In genomic region chr13:108403197-108403596, GRCm38 (mm10) we compare ENCODE assay signal across 33 mouse cellular contexts.
"Had no signal": no experiment of that assay in that cellular context is flagged by ENCODE, and none has a peak within 500 bp of the region (broad histone marks: within the 10 kb centered on the region; RNA-seq: fewer than 3 reads in every experiment).

No protein-coding gene starts in this region.

- H3K27ac ChIP-seq: heart, embryonic 13.5 days; heart, embryonic 15.5 days; hindbrain, embryonic 10.5 days; hindbrain, embryonic 12.5 days; hindbrain, embryonic 13.5 days; hindbrain, embryonic 14.5 days; hindbrain, embryonic 15.5 days; hindbrain, postnatal 0 days; intestine, embryonic 15.5 days; kidney, embryonic 15.5 days; kidney, postnatal 0 days; layer of hippocampus, adult 2 months; left cerebral cortex, adult 2 months had no signal

- H3K4me3 ChIP-seq: heart, embryonic 12.5 days; heart, embryonic 13.5 days; heart, embryonic 15.5 days; hindbrain, embryonic 10.5 days; hindbrain, embryonic 12.5 days; hindbrain, embryonic 13.5 days; hindbrain, embryonic 15.5 days; intestine, embryonic 15.5 days; kidney, embryonic 15.5 days; layer of hippocampus, adult 2 months; left cerebral cortex, adult 2 months had no signal

- H3K27me3 ChIP-seq: heart, embryonic 12.5 days; heart, embryonic 13.5 days; heart, embryonic 15.5 days; hindbrain, embryonic 12.5 days; hindbrain, embryonic 13.5 days; hindbrain, embryonic 15.5 days; intestine, embryonic 15.5 days; kidney, embryonic 15.5 days had no signal

- ATAC-seq: hindbrain, embryonic 16.5 days; hindbrain, postnatal 0 days; inflammation-experienced regulatory T-cells, adult 6 months; intestine, embryonic 15.5 days; intestine, embryonic 16.5 days; intestine, postnatal 0 days had no signal

- DNase-seq: heart, postnatal 10 days; heart, postnatal 14 days; heart, postnatal 36 days; heart, postnatal 4 days; kidney, adult 11 months; kidney, adult 18-20 months; kidney, adult 2 months; kidney, adult 8-10 months; kidney, adult 9 months; kidney, postnatal 14 days; kidney, postnatal 25 days; kidney, postnatal 36 days; kidney, postnatal 4 days; layer of hippocampus, adult 9-11 months; layer of hippocampus, postnatal 36 days had no signal
